In genomic region chr2:30661147-30661546, GRCm38 (mm10) we compare ENCODE assay signal across 9 mouse cellular contexts.
DNase-seq lines count a peak whose midpoint lies in the region; ATAC-seq and TF ChIP-seq lines count a peak whose summit lies in the region.
"Had no signal": no experiment of that assay in that cellular context is flagged by ENCODE, and none has a peak within 500 bp of the region (broad histone marks: within the 10 kb centered on the region; RNA-seq: fewer than 3 reads in every experiment).

No protein-coding gene starts in this region.

- H3K9ac ChIP-seq in neural tube, embryonic 11.5 days (ENCODE audit: low read length) = peak overlapping the region; percentile 32; the same call in 1 of the 2 replicates
- no peak overlapping the region for H3K9ac ChIP-seq in limb, embryonic 14.5 days (ENCODE audit: low read depth, low read length, severe bottlenecking)

- H3K4me2 ChIP-seq in neural tube, embryonic 11.5 days (ENCODE audit: low read depth) = no peak overlapping the region
- no peak overlapping the region for H3K4me2 ChIP-seq in limb, embryonic 14.5 days (replicated peaks; ENCODE audit: low read depth, low read length, severe bottlenecking)

- no peak for ATAC-seq in neural tube, embryonic 11.5 days (ENCODE audit: insufficient read depth, low FRiP score, low TSS enrichment)
- no peak for ATAC-seq in limb, embryonic 14.5 days (ENCODE audit: low FRiP score, low read depth)

- 0 out of 2 replicates have a peak, but pooled peaks cover 3% of the 10 kb centered on the region for H3K27me3 ChIP-seq in neural tube, embryonic 11.5 days (ENCODE audit: control insufficient read depth, insufficient read depth, low read length)
- no peaks in the 10 kb centered on the region for H3K27me3 ChIP-seq in limb, embryonic 14.5 days (ENCODE audit: control insufficient read depth, insufficient read depth, low read length)

- no peaks in the 10 kb centered on the region for H3K9me3 ChIP-seq in neural tube, embryonic 11.5 days (ENCODE audit: control insufficient read depth, low read length)
- H3K9me3 ChIP-seq in limb, embryonic 14.5 days (ENCODE audit: control insufficient read depth, low read length) = no peaks in the 10 kb centered on the region

- peak overlapping the region; percentile 98 for H3K27ac ChIP-seq in neural tube, embryonic 11.5 days (ENCODE audit: low read depth, low read length)
- H3K27ac ChIP-seq in limb, embryonic 14.5 days (replicated peaks; ENCODE audit: low read depth, low read length) = peak overlapping the region; percentile 33; the same call in 1 of the 2 replicates

- no peak for DNase-seq in neural tube, embryonic 11.5 days (ENCODE audit: low spot score)
- DNase-seq in neural tube, embryonic 10.5 days (ENCODE audit: extremely low spot score, low spot score) = no peak
- peak; percentile 53 for DNase-seq in forelimb bud, embryonic 11.5 days (ENCODE audit: low read depth, low spot score)
- DNase-seq in limb, embryonic 14.5 days (ENCODE audit: low spot score) = no peak
- no peak for DNase-seq in thymus, postnatal 0 days (ENCODE audit: low spot score)
- no peak for DNase-seq in testis, postnatal 14 days (ENCODE audit: low spot score)
- no peak for DNase-seq in adrenal gland, adult (ENCODE audit: inconsistent age in 2 of 2, low spot score in 1 of 2)
- DNase-seq: gastrocnemius, postnatal 10 days; lung, adult 18-20 months had no signal

- no peak for TF ChIP-seq POLR2A in limb, embryonic 14.5 days (IDR thresholded peaks at IDR 0.05; ENCODE audit: borderline replicate concordance, extremely low read depth, insufficient read depth, insufficient read length)

- 40% methylated on average over 10 of the region's 10 CpGs for WGBS in neural tube, embryonic 11.5 days
- WGBS in limb, embryonic 14.5 days = 26% methylated on average over 10 of the region's 10 CpGs

- peaks cover 39% of the 10 kb centered on the region for H3K4me1 ChIP-seq in neural tube, embryonic 11.5 days (ENCODE audit: control insufficient read depth, insufficient read depth, low read length)
- peaks cover 50% of the 10 kb centered on the region for H3K4me1 ChIP-seq in limb, embryonic 14.5 days (ENCODE audit: control insufficient read depth, insufficient read depth, low read length)

- H3K36me3 ChIP-seq in neural tube, embryonic 11.5 days (ENCODE audit: control insufficient read depth, insufficient read depth, low read length) = no peaks in the 10 kb centered on the region
- no peaks in the 10 kb centered on the region for H3K36me3 ChIP-seq in limb, embryonic 14.5 days (ENCODE audit: control insufficient read depth, insufficient read depth, low read length)

- no peak overlapping the region for H3K4me3 ChIP-seq in neural tube, embryonic 11.5 days (ENCODE audit: low read depth, low read length)
- H3K4me3 ChIP-seq in limb, embryonic 14.5 days (replicated peaks; ENCODE audit: low read length) = no peak overlapping the region
